Mouse (Mus musculus) embryonic facial prominence, embryonic 14.5 days (tissue): Measurements from ENCODE around the gene Ccdc152. TPM values are rescaled to one million over a fixed set of nuclear protein-coding genes. Genes with fewer than 3 reads are reported as not detected.
"Not testable (repeated sequence)": the region's sequence is repeated elsewhere in the genome, so short reads cannot be mapped to it uniquely, and the experiment has no call there.

Experiments
- ATAC-seq: fragments of 200-750 bp; cut with Nextera tagmentation; 2 replicates; pipeline ENCODE4 v1.8.0; 2017; ENCODE audit warnings: low read depth, moderate number of reproducible peaks, moderate TSS enrichment
- DNase-seq: peaks from one replicate; pipeline ENCODE4 v3.0.0-alpha.2; 2015; ENCODE audit warnings: low spot score
- H3K27ac ChIP-seq: fragments of 300-500 bp; sonication (generic); replicated peaks from 2 replicates; pipeline ENCODE4 v1.5.1; 2014; ENCODE audit warnings: low read depth, mild to moderate bottlenecking, low read length, moderate library complexity
- H3K27me3 ChIP-seq: fragments of 300-500 bp; sonication (generic); replicated peaks from 2 replicates; pipeline ENCODE4 v1.6.1; 2014; ENCODE audit warnings: low read length; ENCODE audit not compliant: control insufficient read depth, insufficient read depth
- H3K36me3 ChIP-seq: fragments of 300-500 bp; sonication (generic); 2 replicates; pipeline ENCODE4 v1.6.1; 2014; ENCODE audit warnings: low read length, mixed read lengths; ENCODE audit not compliant: control insufficient read depth, insufficient read depth
- H3K4me1 ChIP-seq: fragments of 300-500 bp; sonication (generic); 2 replicates; pipeline ENCODE4 v1.6.1; 2014; ENCODE audit warnings: antibody characterized with exemption, low read length; ENCODE audit not compliant: control insufficient read depth, insufficient read depth
- H3K4me2 ChIP-seq: fragments of 300-500 bp; sonication (generic); 2 replicates; pipeline ENCODE4 v1.6.1; 2014; ENCODE audit warnings: low read depth, mild to moderate bottlenecking, low read length, moderate library complexity, mixed read lengths
- H3K4me3 ChIP-seq: fragments of 300-500 bp; sonication (generic); 2 replicates; pipeline ENCODE4 v1.5.1; 2014; ENCODE audit warnings: low read depth, mild to moderate bottlenecking, low read length
- H3K9ac ChIP-seq: fragments of 300-500 bp; sonication (generic); 2 replicates; pipeline ENCODE4 v1.6.1; 2014; ENCODE audit warnings: low read depth, mild to moderate bottlenecking, low read length, moderate library complexity, mixed read lengths
- H3K9me3 ChIP-seq: fragments of 300-500 bp; sonication (generic); 2 replicates; pipeline ENCODE4 v1.6.1; 2016; ENCODE audit warnings: low read length; ENCODE audit not compliant: control insufficient read depth
- WGBS: fragments of 180-500 bp; shearing (Covaris S2); extraction: QIAGEN DNeasy Blood & Tissue Kit; methylation state at CpG from one replicate; pipeline ENCODE4 v1.1.7; 2014; 5-methylcytosine and 5-hydroxymethylcytosine counted together
- polyA plus RNA-seq: library from polyadenylated mRNA; unstranded; fragments of >200 nt; fragmentation: Nextera tagmentation; extraction: Ambion mirVana; gene quantifications from 2 replicates; pipeline ENCODE4 v1.2.1, GENCODE M21; 2014

Gene Ccdc152
- polyA plus RNA-seq, 1 experiment from 2014 or later = 0.31 TPM

DNA sequence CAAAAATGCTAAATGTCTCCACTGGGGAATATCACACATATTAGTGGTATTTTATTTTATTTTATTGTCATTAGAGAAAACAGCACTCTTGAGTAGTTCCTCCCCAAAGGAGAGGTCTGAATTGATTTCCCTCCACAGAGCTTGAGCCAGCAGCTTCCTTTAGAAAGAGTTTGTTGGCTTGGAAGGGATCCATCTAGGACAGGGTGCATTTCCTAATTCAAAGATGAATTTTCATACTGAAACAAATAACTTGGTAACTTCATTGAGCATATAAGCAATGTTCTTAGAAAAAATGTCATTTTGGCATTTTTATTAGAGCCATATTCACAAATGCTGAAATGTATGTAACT is 51.6 kb downstream of the Ccdc152 start:
- Histone ChIP-seq H3K27me3 (no peaks in the 10 kb centered on the region), H3K27ac (no peak overlapping the region)

DNA sequence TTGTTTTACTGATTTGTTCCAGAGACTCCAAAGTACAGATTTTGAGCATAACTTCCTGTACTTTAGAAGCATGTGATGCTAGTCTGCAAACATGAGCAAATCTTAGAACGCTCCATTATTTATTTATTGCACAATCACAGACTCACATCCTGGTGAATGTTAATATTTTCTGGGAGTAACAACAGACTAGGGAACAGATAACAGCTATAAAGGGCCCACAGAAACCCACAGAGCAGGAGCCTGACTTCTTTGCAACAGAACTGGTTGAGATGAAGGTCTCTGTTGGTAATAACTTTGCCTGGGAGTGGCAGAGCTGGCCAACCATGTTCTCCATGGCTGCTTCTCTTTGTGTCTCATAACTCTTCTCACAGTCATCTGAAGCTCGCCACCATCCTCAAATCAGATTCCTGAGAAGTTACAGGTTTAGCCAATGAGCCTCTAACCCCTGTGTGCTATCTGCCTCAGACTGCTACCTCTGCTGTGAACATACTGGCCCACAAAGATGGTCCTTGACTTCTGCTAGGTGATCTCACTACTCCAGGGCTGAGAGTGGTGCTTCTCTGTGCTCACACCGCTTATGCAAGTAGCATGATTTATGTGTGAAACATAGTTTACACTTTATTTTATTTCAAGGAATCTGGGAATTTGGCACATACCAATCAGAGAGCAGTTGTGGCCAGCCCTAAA is 52.2 kb downstream of the Ccdc152 start:
- no peak overlapping the region for H3K9ac ChIP-seq
- 77% methylated on average over 3 of the region's 3 CpGs for WGBS
- no peaks in the 10 kb centered on the region for H3K4me1 ChIP-seq
- DNase-seq (no peak), ATAC-seq (no peak)
- H3K36me3 ChIP-seq = no peaks in the 10 kb centered on the region
- H3K9me3 ChIP-seq = 0 out of 2 replicates have a peak, but pooled peaks cover 6% of the 10 kb centered on the region
- no peak overlapping the region for H3K4me3 ChIP-seq
- no peak overlapping the region for H3K4me2 ChIP-seq
- no peaks in the 10 kb centered on the region for H3K27me3 ChIP-seq
- no peak overlapping the region for H3K27ac ChIP-seq

More for the DNA sequence above, 51.6 kb downstream of the Ccdc152 start:
- DNase-seq (no peak), ATAC-seq (no peak)
- Histone ChIP-seq H3K9me3 (0 out of 2 replicates have a peak, but pooled peaks cover 6% of the 10 kb centered on the region), H3K4me2 (no peak overlapping the region), H3K4me1 (no peaks in the 10 kb centered on the region), H3K4me3 (no peak overlapping the region), H3K36me3 (no peaks in the 10 kb centered on the region), H3K9ac (no peak overlapping the region)

DNA sequence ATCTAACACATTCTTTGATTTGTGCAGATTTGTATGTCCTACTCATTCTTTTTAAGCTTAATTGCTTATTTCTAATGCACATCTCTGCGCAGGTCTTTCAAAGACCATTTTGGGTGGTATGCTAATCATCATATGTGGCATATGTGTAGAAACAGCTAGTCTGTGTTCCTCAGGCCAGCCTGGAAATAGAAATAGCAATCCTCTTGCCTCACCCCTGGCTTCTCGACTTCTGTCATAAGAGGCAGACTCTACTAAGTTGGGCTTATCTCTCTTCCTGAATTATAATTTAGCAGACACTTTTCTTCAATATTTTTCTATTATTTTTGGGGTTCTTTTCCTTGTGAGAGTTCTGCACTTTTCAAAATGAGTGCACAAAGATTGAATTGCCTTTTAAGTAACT is 52.7 kb downstream of the Ccdc152 start:
- Histone ChIP-seq H3K27me3 (no peaks in the 10 kb centered on the region), H3K9ac (no peak overlapping the region), H3K9me3 (0 out of 2 replicates have a peak, but pooled peaks cover 6% of the 10 kb centered on the region), H3K4me2 (no peak overlapping the region), H3K4me3 (no peak overlapping the region), H3K36me3 (no peaks in the 10 kb centered on the region), H3K4me1 (no peaks in the 10 kb centered on the region), H3K27ac (no peak overlapping the region)
- WGBS = 83% methylated on average over 2 of the region's 2 CpGs
- no peak for DNase-seq
- no peak for ATAC-seq

DNA sequence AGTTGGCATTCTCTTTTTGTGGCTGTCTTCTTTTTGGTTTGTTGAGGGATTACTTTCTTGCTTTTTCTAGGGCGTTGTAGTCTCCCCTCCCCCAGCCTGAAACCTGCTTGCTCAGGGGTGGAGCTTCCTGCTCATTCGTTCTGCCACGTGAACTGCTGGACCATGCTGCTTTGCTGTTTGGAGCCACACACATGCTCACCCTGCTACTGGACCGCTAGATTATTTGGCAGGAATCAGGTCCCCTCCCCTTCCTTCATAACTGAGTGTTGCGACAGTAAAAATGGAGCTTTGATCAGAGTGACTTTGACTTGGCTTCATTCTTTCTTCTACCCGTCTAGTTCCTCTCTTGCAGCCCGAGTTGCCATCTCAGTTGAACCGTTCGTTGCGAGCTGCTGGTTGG is 58.3 kb downstream of the Ccdc152 start:
- not testable (repeated sequence) for H3K36me3 ChIP-seq, H3K9ac ChIP-seq, H3K4me3 ChIP-seq, H3K27ac ChIP-seq, H3K27me3 ChIP-seq, H3K4me1 ChIP-seq, H3K4me2 ChIP-seq, ATAC-seq, H3K9me3 ChIP-seq, DNase-seq
- 84% methylated on average over 10 of the region's 10 CpGs for WGBS

DNA sequence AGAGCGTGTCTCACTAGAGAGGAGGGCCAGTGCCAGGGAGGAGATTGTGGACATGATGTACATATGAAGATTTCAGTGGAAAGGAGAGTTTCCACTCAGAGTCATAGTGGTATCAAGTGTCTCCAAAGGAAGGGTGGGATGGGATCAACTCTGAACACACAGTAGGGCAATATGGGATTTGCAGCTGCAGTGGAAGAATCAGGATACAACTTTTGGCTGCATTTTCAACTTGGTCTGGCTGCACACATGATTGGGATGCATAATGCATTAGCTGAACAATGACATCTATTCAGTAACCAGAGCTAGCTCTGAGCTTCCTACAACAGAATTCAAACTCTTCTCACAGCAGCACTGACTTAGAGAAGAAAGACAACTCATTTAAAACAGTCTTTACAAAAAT is 65.4 kb downstream of the Ccdc152 start:
- no peak for ATAC-seq

DNA sequence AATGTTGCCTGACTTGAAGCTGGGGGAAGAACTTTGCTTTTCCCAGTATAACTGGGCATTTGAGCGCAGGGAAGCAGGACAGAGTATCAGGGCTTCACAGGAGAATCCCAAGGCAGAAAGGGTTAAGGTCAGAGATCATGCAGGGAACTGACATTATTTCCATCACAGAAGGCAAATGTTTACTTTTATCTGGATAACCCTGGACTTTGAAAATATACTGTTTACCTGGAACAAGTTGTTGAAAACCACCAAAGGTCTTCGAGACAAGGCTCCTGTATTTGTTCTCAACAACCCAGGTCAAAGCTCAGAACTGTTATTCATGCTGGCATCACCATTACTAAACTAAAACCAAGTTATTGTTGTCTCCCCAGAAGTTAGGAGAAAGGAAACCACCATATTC is 67.0 kb downstream of the Ccdc152 start:
- no peaks in the 10 kb centered on the region for H3K27me3 ChIP-seq
- no peak overlapping the region for H3K9ac ChIP-seq
- H3K27ac ChIP-seq = no peak overlapping the region
- H3K4me1 ChIP-seq = no peaks in the 10 kb centered on the region
- DNase-seq (no peak), ATAC-seq (no peak)
- 85% methylated on average over 2 of the region's 2 CpGs for WGBS
- H3K4me3 ChIP-seq = no peak overlapping the region
- no peaks in the 10 kb centered on the region for H3K9me3 ChIP-seq
- no peaks in the 10 kb centered on the region for H3K36me3 ChIP-seq
- H3K4me2 ChIP-seq = no peak overlapping the region

More for the DNA sequence above, 65.4 kb downstream of the Ccdc152 start:
- Histone ChIP-seq H3K9me3 (no peaks in the 10 kb centered on the region), H3K9ac (no peak overlapping the region), H3K4me3 (no peak overlapping the region), H3K27me3 (no peaks in the 10 kb centered on the region), H3K27ac (no peak overlapping the region), H3K36me3 (no peaks in the 10 kb centered on the region), H3K4me2 (no peak overlapping the region), H3K4me1 (no peaks in the 10 kb centered on the region)
- 82% methylated on average over 1 of the region's 1 CpGs for WGBS
- DNase-seq = no peak

DNA sequence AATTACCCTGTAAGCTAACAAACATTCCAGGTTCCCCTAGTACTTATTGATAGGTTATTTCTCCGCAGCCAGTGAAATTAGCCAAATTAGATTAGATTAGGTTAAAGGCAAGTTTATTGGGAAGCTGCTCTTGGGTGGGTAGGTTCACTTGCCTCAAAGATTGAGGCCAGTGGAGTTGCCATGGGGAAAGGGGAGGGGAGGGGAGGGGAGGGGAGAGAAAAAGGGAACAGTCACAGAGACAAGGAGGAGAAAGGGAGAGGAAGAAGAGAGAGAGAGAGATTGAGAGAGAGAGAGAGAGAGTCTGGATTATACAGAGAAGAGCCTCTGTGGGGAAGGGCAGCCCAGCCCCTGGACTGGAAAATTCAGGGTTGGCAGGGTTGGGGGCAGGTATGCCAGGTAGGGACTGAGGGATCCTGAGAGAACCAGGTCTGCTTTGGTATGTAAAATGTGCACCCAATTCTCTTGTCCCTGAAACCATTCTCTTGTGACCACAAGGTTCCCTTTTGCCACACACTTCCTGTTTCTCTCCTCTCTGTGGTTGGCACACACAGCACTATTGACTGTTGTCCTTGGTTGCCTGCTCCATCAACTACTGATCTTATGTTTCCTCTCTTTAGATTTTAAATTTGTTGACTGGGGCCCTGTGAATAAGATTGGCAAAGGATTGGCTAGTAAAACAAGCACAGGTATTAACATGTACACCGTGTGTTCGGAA is 69.3 kb downstream of the Ccdc152 start:
- Histone ChIP-seq H3K36me3 (no peaks in the 10 kb centered on the region), H3K4me3 (no peak overlapping the region), H3K4me1 (no peaks in the 10 kb centered on the region), H3K27me3 (no peaks in the 10 kb centered on the region), H3K27ac (no peak overlapping the region), H3K4me2 (no peak overlapping the region), H3K9ac (no peak overlapping the region), H3K9me3 (no peaks in the 10 kb centered on the region)
- DNase-seq = no peak
- no peak for ATAC-seq
- 80% methylated on average over 3 of the region's 3 CpGs for WGBS

DNA sequence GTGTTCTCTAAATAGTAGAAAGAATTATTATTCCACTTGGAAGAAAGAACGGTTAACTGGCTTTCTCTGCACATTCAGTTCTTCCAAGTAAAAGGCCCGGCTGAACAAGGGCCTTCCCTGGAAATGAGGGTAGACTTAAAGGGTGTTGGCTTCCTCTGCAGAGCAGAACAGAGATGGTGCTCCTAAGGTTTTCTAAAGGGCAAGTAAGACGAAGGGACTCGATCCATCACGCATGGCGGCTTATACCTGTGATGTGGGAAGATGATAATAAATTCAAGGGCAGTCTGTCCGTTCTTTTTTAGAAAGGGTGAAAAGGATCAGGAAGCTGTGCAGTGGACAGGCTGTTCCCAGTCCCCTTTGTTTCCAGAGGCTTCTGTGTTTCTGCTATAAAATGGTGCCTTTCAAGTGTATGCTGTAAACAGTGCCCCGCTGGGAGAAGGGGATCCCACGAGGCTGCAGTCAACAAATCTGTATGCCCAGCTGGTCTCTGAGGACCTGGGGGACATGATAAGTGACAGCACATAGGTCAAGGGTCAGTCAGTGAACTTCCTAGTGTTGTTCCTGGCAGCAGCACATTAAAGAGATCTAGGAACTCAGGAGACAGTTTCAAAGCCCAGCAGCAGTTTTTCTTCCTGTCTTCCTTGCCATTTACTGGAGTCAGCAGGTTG is 71.0 kb downstream of the Ccdc152 start:
- Histone ChIP-seq H3K4me2 (no peak overlapping the region), H3K27me3 (no peaks in the 10 kb centered on the region), H3K27ac (no peak overlapping the region), H3K36me3 (no peaks in the 10 kb centered on the region), H3K4me1 (peaks cover 4% of the 10 kb centered on the region; the same call in 1 of the 2 replicates), H3K4me3 (no peak overlapping the region), H3K9ac (no peak overlapping the region), H3K9me3 (no peaks in the 10 kb centered on the region)
- DNase-seq (no peak), ATAC-seq (no peak)
- 42% methylated on average over 9 of the region's 9 CpGs for WGBS
